Mouse (Mus musculus): ENCODE data around the gene Rtn3. TPM values are rescaled to one million over a fixed set of nuclear protein-coding genes. Genes with fewer than 3 reads are reported as not detected.

Rtn3 gene
- polyA plus RNA-seq, 1 experiment, result 120 TPM

GRCm38 (mm10) chr19:7382248-7382902 is 100.7 kb downstream of the Rtn3 start:
- DNase-seq (ENCODE audit: low spot score), result peak; percentile 47

- DNase-seq (ENCODE audit: low spot score), result no peak
Measured at GRCm38 (mm10) chr19:7381906-7382247, 101.2 kb downstream of the Rtn3 start.

- DNase-seq (ENCODE audit: low spot score), result no peak
Measured at GRCm38 (mm10) chr19:7377639-7378038, 105.4 kb downstream of the Rtn3 start.

Other genes starting within 250 kb of the Rtn3 start
- 25.7 and 27.6 TPM in 2 replicates for gene Naa40, start 242.1 kb downstream of the Rtn3 start, polyA plus RNA-seq (2012; rRNA removed)
- 10.2 and 10.4 TPM in 2 replicates for gene Rcor2, start 216.0 kb downstream of the Rtn3 start, polyA plus RNA-seq (2012; rRNA removed)
- gene Mark2, start 141.4 kb downstream of the Rtn3 start, polyA plus RNA-seq (2012; rRNA removed), result 75.2 and 100 TPM in 2 replicates
- gene Spindoc, start 100.3 kb downstream of the Rtn3 start, polyA plus RNA-seq (2012; rRNA removed), result 18.8 and 21.0 TPM in 2 replicates
- gene 2700081O15Rik, start 65.7 kb downstream of the Rtn3 start, polyA plus RNA-seq (2012; rRNA removed), result 26.9 and 34.5 TPM in 2 replicates
- 53.8 and 65.3 TPM in 2 replicates for gene Atl3, start 10.8 kb upstream of the Rtn3 start, polyA plus RNA-seq (2012; rRNA removed)
- gene Pla2g16, start 74.2 kb upstream of the Rtn3 start, polyA plus RNA-seq (2012; rRNA removed), result 41.3 and 43.5 TPM in 2 replicates
- gene Lgals12, start 123.9 kb upstream of the Rtn3 start, polyA plus RNA-seq (2012; rRNA removed), result 2.0 and 3.5 TPM in 2 replicates
- not detected in 2 replicates for gene Hrasls5, start 129.3 kb upstream of the Rtn3 start, polyA plus RNA-seq (2012; rRNA removed)
- not detected in 2 replicates for gene Slc22a19, start 228.0 kb upstream of the Rtn3 start, polyA plus RNA-seq (2012; rRNA removed)